Mouse (Mus musculus): ENCODE results near the gene Gm17783.
"Not testable (repeated sequence)": the region's sequence is repeated elsewhere in the genome, so short reads cannot be mapped to it uniquely, and the experiment has no call there.

The Gm17783 gene

GRCm38 (mm10) chr16:45531950-45532349 is at the start of gene Gm17783:
Gene Gm17783 (minus strand): TSS chr16:45532050.
- DNase-seq (ENCODE audit: low read depth, low spot score): no peak

DNA sequence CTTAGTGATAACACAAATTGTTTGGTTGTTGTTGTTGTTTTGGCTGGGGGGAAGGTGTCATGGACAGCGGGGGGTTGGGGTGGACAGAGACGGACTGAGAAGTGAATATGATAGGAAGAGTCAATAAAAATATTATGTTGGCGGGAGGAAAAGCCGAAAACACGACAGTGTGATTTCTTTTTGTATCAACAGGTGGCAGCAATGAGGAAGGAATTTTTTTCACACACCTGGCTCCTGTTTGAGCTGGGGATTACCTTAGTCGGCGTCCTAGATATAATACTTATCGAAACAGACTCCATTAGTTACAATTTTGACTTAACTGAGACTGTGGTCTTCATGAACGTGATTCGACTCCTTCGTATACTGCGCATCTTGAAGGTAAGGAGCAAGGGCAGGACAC is 48.0 kb upstream of the Gm17783 start:
- no peak for DNase-seq (ENCODE audit: low read depth, low spot score)

DNA sequence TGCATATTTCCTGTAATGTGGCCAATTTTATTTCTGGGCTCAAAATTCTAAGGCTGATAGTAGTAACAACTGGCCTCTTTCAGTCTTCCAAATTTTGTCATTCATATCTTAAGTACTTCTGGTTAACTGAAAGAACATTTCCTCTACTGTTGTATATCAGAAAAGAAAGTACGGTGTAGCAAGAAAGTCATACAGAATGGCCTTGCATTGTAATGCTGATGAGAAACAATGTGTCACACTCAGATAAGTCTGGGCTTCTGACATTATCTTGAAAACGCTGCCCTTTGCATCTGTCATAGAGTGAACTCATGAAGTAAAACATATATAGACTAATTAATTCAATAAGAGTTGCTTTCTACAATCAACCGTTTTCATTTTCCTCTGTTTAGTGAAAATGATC is 40.5 kb upstream of the Gm17783 start:
- DNase-seq (ENCODE audit: low read depth, low spot score): no peak

- DNase-seq (ENCODE audit: low read depth, low spot score): no peak
Measured at GRCm38 (mm10) chr16:45561747-45562146, 29.9 kb upstream of the Gm17783 start.

DNA sequence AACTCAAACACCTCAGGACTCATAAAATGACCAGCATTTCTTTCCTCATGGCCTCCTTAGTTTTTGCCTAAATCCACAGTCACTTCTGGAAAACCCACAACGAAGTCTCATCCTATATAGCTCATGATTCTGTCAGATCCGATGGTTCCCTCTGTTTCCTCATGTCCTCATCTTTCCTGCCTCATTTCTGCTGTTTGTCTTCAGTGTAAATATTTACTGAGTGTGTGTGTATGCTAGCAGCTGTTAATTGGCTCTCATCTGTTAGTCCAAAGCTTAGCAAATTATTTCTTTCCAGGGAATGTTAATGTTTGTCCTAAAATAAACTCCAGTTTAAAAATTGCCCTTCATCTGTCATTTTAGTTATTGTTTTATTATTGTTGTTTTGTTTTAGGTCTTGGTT is 19.7 kb upstream of the Gm17783 start:
- DNase-seq (ENCODE audit: low read depth, low spot score): no peak

GRCm38 (mm10) chr16:45547982-45548381 is 16.1 kb upstream of the Gm17783 start:
- DNase-seq (ENCODE audit: low read depth, low spot score): no peak

DNA sequence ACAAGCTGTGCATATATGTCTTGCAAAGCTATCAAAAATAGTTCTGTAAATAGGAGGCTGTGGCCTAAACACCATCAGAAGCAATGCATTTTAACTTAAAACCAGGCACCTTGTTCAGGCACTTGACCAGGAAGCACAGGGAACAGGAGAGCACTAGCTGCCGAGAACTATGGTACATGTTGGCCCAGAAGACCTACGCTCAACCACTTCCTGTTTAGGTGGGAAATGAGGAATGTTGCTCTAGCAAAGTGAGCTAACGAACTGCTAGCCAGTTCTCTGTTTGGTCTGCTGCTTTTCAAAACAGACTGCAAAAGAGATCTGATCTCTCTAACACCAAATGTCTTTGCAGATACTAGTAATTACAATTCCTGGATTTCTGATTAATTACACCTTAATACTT is 12.5 kb upstream of the Gm17783 start:
- DNase-seq (ENCODE audit: low read depth, low spot score): no peak

GRCm38 (mm10) chr16:45542108-45542507 is 10.3 kb upstream of the Gm17783 start:
- no peak for DNase-seq (ENCODE audit: low read depth, low spot score)

DNA sequence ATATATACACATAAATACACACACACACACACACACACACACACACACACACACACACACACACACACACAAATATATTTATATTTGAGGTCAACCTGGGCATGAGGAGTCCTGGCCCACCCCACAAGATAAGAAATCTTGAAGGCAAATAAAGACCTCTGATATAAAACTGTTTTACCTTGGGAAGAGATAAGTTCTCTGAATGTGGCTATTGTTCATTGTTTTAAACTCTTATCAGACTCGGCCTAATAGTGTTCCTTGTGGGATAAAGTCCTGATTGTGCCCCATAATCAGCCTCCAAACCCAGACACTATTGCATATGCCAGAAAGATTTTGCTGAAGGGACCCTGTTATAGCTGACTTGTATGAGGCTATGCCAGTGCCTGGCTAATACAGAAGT is 6.5 kb upstream of the Gm17783 start:
- not testable (repeated sequence) for DNase-seq (ENCODE audit: low read depth, low spot score)

- DNase-seq (ENCODE audit: low read depth, low spot score): no peak
Measured at GRCm38 (mm10) chr16:45535009-45535408, 3.2 kb upstream of the Gm17783 start, which contains the start of gene Slc9c1. Gene Slc9c1 (plus strand): TSS chr16:45535309.

GRCm38 (mm10) chr16:45525551-45525950 is 6.3 kb downstream of the Gm17783 start:
- DNase-seq (ENCODE audit: low read depth, low spot score): no peak

DNA sequence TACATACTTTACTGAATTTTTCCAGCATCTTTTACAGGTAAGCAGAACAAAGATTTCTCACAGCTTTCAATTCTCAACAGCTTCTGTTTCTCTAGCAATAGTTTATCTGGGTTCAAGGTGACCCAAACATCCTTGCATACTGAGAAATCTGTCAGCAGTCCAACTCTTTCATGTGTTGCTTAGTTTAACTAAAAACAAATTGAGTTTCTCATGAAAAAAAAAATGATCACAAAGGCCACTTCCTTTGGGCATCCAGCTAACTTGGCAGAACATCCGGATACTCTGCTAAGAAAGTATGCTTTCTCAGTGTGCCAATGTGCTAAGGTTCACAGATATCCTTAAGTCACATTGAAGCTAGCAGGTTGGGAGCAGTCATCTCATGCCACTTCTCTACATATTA is 36.5 kb downstream of the Gm17783 start:
- no peak for DNase-seq (ENCODE audit: low read depth, low spot score)

DNA sequence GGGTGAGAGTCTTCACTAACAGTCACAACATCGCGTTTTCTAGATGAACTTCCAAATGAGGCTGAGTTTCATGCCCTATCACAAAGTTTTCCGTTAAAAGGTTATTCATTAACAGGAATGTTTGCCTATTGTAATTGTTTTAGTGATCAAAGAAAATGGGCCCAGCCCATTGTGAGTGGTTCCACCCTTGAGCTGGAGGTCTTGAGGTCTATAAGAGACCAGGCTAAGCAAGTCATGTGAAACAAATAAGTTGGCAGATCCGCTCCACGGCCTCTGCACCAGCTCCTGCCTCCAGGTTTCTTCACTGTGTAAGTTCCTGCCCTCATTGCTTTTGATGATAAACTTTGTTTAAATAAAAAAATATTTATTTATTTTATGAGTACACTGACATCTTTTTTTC is 38.9 kb downstream of the Gm17783 start, which contains the start of gene Gm609:
TSS of gene Gm609 (minus strand) at position 43 of the 400 bp plus-strand sequence.
- no peak for DNase-seq (ENCODE audit: low read depth, low spot score)

- DNase-seq (ENCODE audit: low read depth, low spot score): no peak
Measured at GRCm38 (mm10) chr16:45476991-45477390, 54.9 kb downstream of the Gm17783 start.

DNA sequence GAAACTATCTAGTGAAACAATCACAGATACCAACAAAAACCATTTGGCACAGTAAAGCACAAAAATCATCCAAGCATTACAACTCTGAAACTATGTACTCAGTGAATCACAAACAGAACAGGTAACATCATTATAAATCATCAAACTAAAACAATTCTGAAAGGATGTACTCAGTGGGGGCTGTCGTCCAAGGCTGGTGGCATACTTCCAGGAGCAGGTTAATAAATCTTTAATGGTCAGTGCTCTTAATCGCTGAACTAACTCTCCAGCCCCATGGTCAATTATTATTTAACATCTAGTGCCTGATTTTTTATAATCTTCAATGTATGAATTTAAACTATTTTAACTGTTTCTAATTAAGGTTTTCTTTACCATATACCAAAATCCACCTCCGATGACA is 60.0 kb downstream of the Gm17783 start:
- not testable (repeated sequence) for DNase-seq (ENCODE audit: low read depth, low spot score)
